Mouse (Mus musculus) heart, postnatal 0 days (tissue): ENCODE data around the gene Retreg3.

Source experiments
- CTCF ChIP-seq: IDR thresholded peaks from 2 replicates; pipeline ENCODE4 v1.5.1; 2016; ENCODE audit warnings: antibody characterized with exemption, control low read depth, low read depth
- EP300 ChIP-seq: IDR thresholded peaks from 2 replicates; pipeline ENCODE4 v1.6.1; 2016; ENCODE audit warnings: antibody characterized with exemption, low read depth

GRCm38 (mm10) chr11:101070189-101070527 lies 49.5 kb downstream of the Retreg3 start:
- TF ChIP-seq CTCF (no peak), EP300 (no peak)
